Mouse (Mus musculus): ENCODE measurements around the gene Tlk2.

DNA sequence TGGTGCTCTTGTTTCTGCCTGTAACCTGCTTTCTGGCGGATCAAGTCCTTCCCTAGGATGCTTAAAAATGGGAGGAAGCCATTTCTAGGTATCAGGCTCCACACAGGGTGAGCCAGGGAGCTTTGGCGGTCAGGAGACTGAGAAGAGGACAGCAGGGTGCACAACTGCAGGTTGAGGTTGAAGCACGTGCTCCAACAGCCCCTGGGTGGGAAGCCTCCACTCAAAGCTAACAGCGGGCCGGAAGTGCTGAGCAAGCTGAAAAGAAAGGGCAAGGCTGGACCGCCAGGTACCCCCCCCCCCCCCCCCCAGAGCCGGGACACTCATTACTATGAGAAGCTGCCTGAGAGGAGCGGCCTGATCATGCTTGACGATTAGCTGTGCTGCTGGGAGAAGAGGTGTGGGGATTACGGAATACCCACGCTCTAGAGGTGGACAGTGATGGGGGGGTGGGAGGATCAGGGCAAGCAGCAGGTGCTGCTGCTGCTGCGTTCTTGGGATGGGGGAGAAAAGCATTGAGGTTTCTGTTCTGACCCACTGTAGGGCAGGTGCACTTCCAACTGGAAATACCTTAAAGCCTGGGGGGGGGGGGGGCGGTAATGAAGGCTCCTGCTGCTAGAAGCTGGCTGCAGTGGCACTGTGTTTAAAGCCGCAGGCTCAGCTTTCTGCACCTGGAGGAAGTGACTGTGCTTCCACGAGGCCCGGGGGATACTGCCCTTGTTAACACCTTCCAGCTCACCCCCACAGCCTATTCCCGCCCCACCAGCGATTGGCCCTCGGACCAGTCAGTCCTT, 27.2 kb upstream of the Tlk2 start:
- TF ChIP-seq EP300 (IDR thresholded peaks at IDR 0.05), result no peak
- no peak for TF ChIP-seq CTCF (IDR thresholded peaks at IDR 0.05)
